Mouse (Mus musculus) macrophage (primary cell): ENCODE measurements around the gene Jmjd8. TPM values are rescaled to one million over a fixed set of nuclear protein-coding genes. Genes with fewer than 3 reads are reported as not detected.

Experiments
- H3K27ac ChIP-seq: fragments of 350-480 bp; formaldehyde crosslinking; 2 replicates; pipeline ENCODE4 v1.9.0; 2021
- H3K36me3 ChIP-seq: fragments of 350-480 bp; formaldehyde crosslinking; 2 replicates; pipeline ENCODE4 v1.9.0; 2021; ENCODE audit errors: inconsistent target
- H3K4me3 ChIP-seq: fragments of 350-480 bp; formaldehyde crosslinking; 2 replicates; pipeline ENCODE4 v1.9.0; 2021; ENCODE audit errors: inconsistent target
- H3K79me2 ChIP-seq: fragments of 350-480 bp; formaldehyde crosslinking; 2 replicates; pipeline ENCODE4 v1.9.0; 2021; ENCODE audit errors: inconsistent target
- WGBS: methylation state at CpG from one replicate; pipeline ENCODE4 v1.1.7; 2026; ENCODE audit warnings: inconsistent platforms; ENCODE audit not compliant: missing documents; 5-methylcytosine and 5-hydroxymethylcytosine counted together
- polyA plus RNA-seq: library from polyadenylated mRNA; stranded (reverse); fragments of 250-400 nt; gene quantifications from 3 replicates; pipeline ENCODE4 v1.2.4, GENCODE M21; 2018; ENCODE audit warnings: inconsistent platforms

The Jmjd8 gene
- polyA plus RNA-seq, 1 experiment from 2014 or later, result 28.3 TPM

GRCm38 (mm10) chr17:25842509-25842908 lies 13.8 kb downstream of the Jmjd8 start:
- 100% methylated on average over 3 of the region's 3 CpGs for WGBS
- no peak overlapping the region for H3K4me3 ChIP-seq
- no peak overlapping the region for H3K27ac ChIP-seq
- H3K79me2 ChIP-seq, result peaks cover 10% of the 10 kb centered on the region; the same call in 1 of the 2 replicates
- H3K36me3 ChIP-seq, result peaks cover 48% of the 10 kb centered on the region

- peaks cover 42% of the 10 kb centered on the region for H3K36me3 ChIP-seq
- H3K27ac ChIP-seq, result no peak overlapping the region
- H3K79me2 ChIP-seq, result peaks cover 10% of the 10 kb centered on the region; the same call in 1 of the 2 replicates
- no peak overlapping the region for H3K4me3 ChIP-seq
- WGBS, result 95% methylated on average over 4 of the region's 4 CpGs
Measured at GRCm38 (mm10) chr17:25843122-25843521, 14.5 kb downstream of the Jmjd8 start.

- peaks cover 37% of the 10 kb centered on the region for H3K36me3 ChIP-seq
- H3K79me2 ChIP-seq, result peaks cover 10% of the 10 kb centered on the region; the same call in 1 of the 2 replicates
- H3K4me3 ChIP-seq, result peak overlapping the region; percentile 68
- H3K27ac ChIP-seq, result 0 out of 2 replicates have a peak overlapping the region, but pooled peaks have one; percentile 2
- 3% methylated on average over 38 of the region's 38 CpGs for WGBS
Measured at GRCm38 (mm10) chr17:25843636-25844395, 15.1 kb downstream of the Jmjd8 start.

GRCm38 (mm10) chr17:25844396-25844901 lies 15.8 kb downstream of the Jmjd8 start, which contains the start of gene Rhot2:
Rhot2 (minus strand) TSS chr17:25844851.
- 0% methylated on average over 19 of the region's 21 CpGs for WGBS

GRCm38 (mm10) chr17:25860229-25860628 lies 31.6 kb downstream of the Jmjd8 start:
- H3K79me2 ChIP-seq, result no peaks in the 10 kb centered on the region
- no peak overlapping the region for H3K27ac ChIP-seq
- no peak overlapping the region for H3K4me3 ChIP-seq
- WGBS, result 90% methylated on average over 6 of the region's 6 CpGs
- H3K36me3 ChIP-seq, result no peaks in the 10 kb centered on the region

More at GRCm38 (mm10) chr17:25844396-25844901, 15.8 kb downstream of the Jmjd8 start, which contains the start of gene Rhot2:
- peaks cover 31% of the 10 kb centered on the region for H3K36me3 ChIP-seq
- H3K4me3 ChIP-seq, result peak within 1 kb of the TSS; percentile 68
- peaks cover 10% of the 10 kb centered on the region; the same call in 1 of the 2 replicates for H3K79me2 ChIP-seq
- H3K27ac ChIP-seq, result peak within 1 kb of the TSS; percentile 44

- Histone ChIP-seq H3K36me3 (no peaks in the 10 kb centered on the region), H3K79me2 (no peaks in the 10 kb centered on the region; the same call in 1 of the 2 replicates), H3K4me3 (peak within 1 kb of the TSS; percentile 39), H3K27ac (peak within 1 kb of the TSS; percentile 27)
- 4% methylated on average over 58 of the region's 65 CpGs for WGBS
Measured at GRCm38 (mm10) chr17:25860832-25861703, 32.4 kb downstream of the Jmjd8 start, which contains the start of gene Wdr90. Wdr90 (minus strand) TSS chr17:25861501.

- Histone ChIP-seq H3K27ac (peak overlapping the region; percentile 27), H3K36me3 (no peaks in the 10 kb centered on the region), H3K4me3 (peak overlapping the region; percentile 39), H3K79me2 (no peaks in the 10 kb centered on the region; the same call in 1 of the 2 replicates)
- 10% methylated on average over 6 of the region's 6 CpGs for WGBS
Measured at GRCm38 (mm10) chr17:25861704-25862612, 33.3 kb downstream of the Jmjd8 start.

GRCm38 (mm10) chr17:25863681-25864080 lies 35.0 kb downstream of the Jmjd8 start:
- H3K79me2 ChIP-seq, result no peaks in the 10 kb centered on the region; the same call in 1 of the 2 replicates
- 94% methylated on average over 6 of the region's 6 CpGs for WGBS
- no peak overlapping the region for H3K27ac ChIP-seq
- H3K4me3 ChIP-seq, result no peak overlapping the region
- H3K36me3 ChIP-seq, result no peaks in the 10 kb centered on the region

GRCm38 (mm10) chr17:25864311-25864710 lies 35.6 kb downstream of the Jmjd8 start:
- H3K4me3 ChIP-seq, result no peak overlapping the region
- no peak overlapping the region for H3K27ac ChIP-seq
- H3K36me3 ChIP-seq, result no peaks in the 10 kb centered on the region
- H3K79me2 ChIP-seq, result no peaks in the 10 kb centered on the region; the same call in 1 of the 2 replicates
- 95% methylated on average over 14 of the region's 14 CpGs for WGBS

- Histone ChIP-seq H3K27ac (no peak overlapping the region), H3K36me3 (no peaks in the 10 kb centered on the region), H3K4me3 (no peak overlapping the region), H3K79me2 (no peaks in the 10 kb centered on the region; the same call in 1 of the 2 replicates)
- 86% methylated on average over 11 of the region's 11 CpGs for WGBS
Measured at GRCm38 (mm10) chr17:25865288-25865687, 36.6 kb downstream of the Jmjd8 start.

GRCm38 (mm10) chr17:25866172-25866571 lies 37.5 kb downstream of the Jmjd8 start:
- no peaks in the 10 kb centered on the region for H3K36me3 ChIP-seq
- no peak overlapping the region for H3K4me3 ChIP-seq
- 94% methylated on average over 3 of the region's 3 CpGs for WGBS
- no peak overlapping the region for H3K27ac ChIP-seq
- no peaks in the 10 kb centered on the region; the same call in 1 of the 2 replicates for H3K79me2 ChIP-seq

- 12% methylated on average over 7 of the region's 7 CpGs for WGBS
- Histone ChIP-seq H3K36me3 (no peaks in the 10 kb centered on the region), H3K79me2 (no peaks in the 10 kb centered on the region; the same call in 1 of the 2 replicates), H3K27ac (no peak overlapping the region), H3K4me3 (peak overlapping the region; percentile 40)
Measured at GRCm38 (mm10) chr17:25867509-25867835, 38.8 kb downstream of the Jmjd8 start.

GRCm38 (mm10) chr17:25867836-25868600 lies 39.4 kb downstream of the Jmjd8 start:
- under 1% methylated on average over 41 of the region's 42 CpGs for WGBS
- Histone ChIP-seq H3K36me3 (no peaks in the 10 kb centered on the region), H3K27ac (0 out of 2 replicates have a peak overlapping the region, but pooled peaks have one; percentile 19), H3K4me3 (peak overlapping the region; percentile 40), H3K79me2 (no peaks in the 10 kb centered on the region; the same call in 1 of the 2 replicates)
